Mouse (Mus musculus): ENCODE results near the gene Mlst8. TPM values are rescaled to one million over a fixed set of nuclear protein-coding genes. Genes with fewer than 3 reads are reported as not detected.
A peak's percentile ranks its signal among the peaks of the same experiment; 100 is the strongest.
"Not testable (repeated sequence)": the region's sequence is repeated elsewhere in the genome, so short reads cannot be mapped to it uniquely, and the experiment has no call there.

Mlst8 gene
- polyA plus RNA-seq, 1 experiment from 2014 or later, result 11.8 TPM

DNA sequence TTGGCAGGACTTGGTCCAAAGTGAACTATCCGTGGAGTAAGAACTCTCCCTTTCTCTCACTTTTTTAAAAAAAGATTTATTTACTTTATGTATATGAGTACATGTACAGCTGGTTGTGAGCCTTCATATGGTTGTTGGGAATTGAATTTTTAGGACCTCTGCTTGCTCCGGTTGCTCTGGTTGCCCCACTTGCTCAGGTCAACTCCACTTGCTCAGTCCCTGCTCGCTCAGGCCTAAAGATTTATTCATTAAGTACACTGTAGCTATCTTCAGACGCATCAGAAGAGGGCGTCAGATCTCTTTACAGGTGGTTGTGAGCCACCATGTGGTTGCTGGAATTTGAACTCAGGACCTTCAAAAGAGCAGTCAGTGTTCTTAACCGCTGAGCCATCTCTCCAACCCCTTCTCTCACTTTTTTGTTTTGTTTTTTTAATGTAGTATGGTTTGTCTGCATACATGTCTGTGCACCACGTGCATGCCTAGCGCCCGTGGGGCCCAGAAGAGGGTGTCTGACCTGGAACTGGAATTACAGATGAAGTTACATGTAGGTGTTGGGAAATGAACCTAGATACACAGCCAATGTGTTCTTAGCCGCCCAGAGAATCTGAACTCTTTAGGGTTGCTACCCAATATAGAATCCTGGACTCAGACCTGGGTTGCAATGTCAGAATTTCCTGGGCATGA lies 23.2 kb downstream of the Mlst8 start:
- ATAC-seq (ENCODE audit: low read depth); H3K27me3 ChIP-seq (ENCODE audit: control insufficient read depth, insufficient read depth, low read depth, low read length); H3K9me3 ChIP-seq (replicated peaks; ENCODE audit: control insufficient read depth, low read length); H3K9ac ChIP-seq (ENCODE audit: low read depth, low read length); H3K36me3 ChIP-seq (ENCODE audit: control insufficient read depth, insufficient read depth): not testable (repeated sequence)
- Histone ChIP-seq H3K27ac (ENCODE audit: low read length) (peak overlapping the region; percentile 42), H3K4me3 (ENCODE audit: low read depth, low read length) (peak overlapping the region; percentile 82), H3K4me1 (ENCODE audit: control insufficient read depth, low read depth, low read length) (peaks cover 21% of the 10 kb centered on the region), H3K4me2 (ENCODE audit: low read depth, low read length) (peak overlapping the region; percentile 36)
- 42% methylated on average over 10 of the region's 10 CpGs for WGBS (ENCODE audit: insufficient replicate concordance)

DNA sequence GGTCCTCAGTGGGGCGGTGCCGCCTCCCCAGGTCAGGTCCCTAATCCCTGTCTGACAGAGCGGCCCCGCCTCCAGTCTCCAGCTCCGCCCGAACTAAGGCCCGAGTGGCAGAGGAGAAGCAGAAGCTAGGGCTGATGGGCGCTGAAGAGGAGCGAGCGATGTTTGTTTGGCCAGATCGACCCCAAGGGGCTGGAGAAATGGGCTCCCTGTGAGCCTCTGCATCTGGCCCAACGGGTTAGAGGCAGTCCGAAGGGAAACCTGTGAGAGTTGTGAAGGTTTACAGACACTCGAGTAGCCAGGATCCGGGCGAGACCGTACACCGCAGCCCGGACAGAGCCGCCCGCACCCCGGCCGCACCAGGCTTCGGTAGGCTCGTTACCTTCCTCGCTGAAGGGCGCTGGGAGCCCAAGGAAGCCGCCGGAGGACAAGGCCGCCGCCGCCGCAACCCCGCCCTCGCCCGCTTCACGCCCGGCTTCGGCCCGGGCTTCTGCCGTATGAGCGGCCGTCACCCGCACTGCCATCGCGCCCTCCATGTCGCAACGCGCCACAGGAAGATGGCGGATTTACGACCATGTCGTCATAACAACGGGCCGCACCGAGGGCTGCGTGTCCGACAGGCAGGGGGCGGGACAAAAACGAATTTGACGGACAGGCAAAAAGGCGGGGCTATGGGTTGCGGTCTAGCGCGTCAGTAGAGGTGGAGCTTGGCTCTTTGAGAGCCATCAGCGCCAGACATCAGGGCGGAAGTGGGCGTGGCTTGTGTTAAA lies 23.9 kb downstream of the Mlst8 start:
- Histone ChIP-seq H3K4me3 (ENCODE audit: low read depth, low read length) (peak overlapping the region; percentile 82), H3K27ac (ENCODE audit: low read length) (peak overlapping the region; percentile 99), H3K36me3 (ENCODE audit: control insufficient read depth, insufficient read depth) (peaks cover 5% of the 10 kb centered on the region), H3K4me2 (ENCODE audit: low read depth, low read length) (peak overlapping the region; percentile 86), H3K9ac (ENCODE audit: low read depth, low read length) (peak overlapping the region; percentile 97), H3K4me1 (ENCODE audit: control insufficient read depth, low read depth, low read length) (peaks cover 21% of the 10 kb centered on the region), H3K27me3 (ENCODE audit: control insufficient read depth, insufficient read depth, low read depth, low read length) (no peaks in the 10 kb centered on the region), H3K9me3 (replicated peaks; ENCODE audit: control insufficient read depth, low read length) (no peaks in the 10 kb centered on the region)
- peak; percentile 95 for ATAC-seq (ENCODE audit: low read depth)
- under 1% methylated on average over 67 of the region's 67 CpGs for WGBS (ENCODE audit: insufficient replicate concordance)

DNA sequence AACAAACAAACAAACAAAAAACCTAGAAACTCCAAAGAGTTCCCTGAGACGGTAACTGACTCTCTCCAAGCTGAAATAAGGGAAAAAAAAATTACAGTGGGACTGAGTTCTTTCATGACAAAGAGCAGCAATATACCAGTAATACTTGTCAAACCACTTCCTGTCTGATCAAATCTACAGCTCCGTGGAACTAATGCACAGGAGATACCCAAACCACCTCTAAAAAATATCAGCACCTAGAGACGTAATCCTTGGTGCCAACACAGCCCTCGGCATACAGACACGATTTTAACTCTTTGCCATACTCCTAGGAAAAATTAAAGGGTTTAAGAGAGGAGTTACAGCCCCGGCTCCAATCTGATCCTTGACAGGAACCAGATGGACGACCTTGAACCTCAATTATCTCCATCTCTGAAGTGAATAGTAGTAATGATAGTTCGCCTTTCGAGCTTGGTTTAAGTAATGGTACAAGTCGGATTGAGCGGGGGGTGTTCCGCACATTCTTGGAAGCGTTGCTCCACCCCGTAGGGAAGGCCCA lies 24.6 kb downstream of the Mlst8 start:
- 2% methylated on average over 14 of the region's 14 CpGs for WGBS (ENCODE audit: insufficient replicate concordance)

DNA sequence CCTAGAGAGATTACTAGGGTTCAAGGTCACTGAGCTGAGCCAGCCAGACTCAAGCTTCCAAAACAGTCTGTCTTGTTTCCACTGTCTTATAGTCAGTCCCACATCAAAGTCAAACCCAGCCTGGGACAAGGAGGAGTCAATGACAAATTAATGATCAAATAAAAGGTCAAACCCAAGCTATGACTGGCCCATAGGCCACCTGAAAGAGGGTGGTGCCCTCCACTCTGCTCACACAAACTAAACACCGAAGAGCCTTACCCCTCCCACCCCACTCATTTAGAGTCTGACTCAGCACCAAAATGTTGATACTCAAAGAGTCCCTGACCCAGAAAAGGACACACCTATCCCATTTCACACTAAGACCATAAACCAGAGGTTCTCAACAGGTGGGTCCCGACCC lies 25.5 kb downstream of the Mlst8 start:
- no peak for ATAC-seq (ENCODE audit: low read depth)
- Histone ChIP-seq H3K4me3 (ENCODE audit: low read depth, low read length) (no peak overlapping the region), H3K9me3 (replicated peaks; ENCODE audit: control insufficient read depth, low read length) (no peaks in the 10 kb centered on the region), H3K27ac (ENCODE audit: low read length) (peak overlapping the region; percentile 99), H3K4me2 (ENCODE audit: low read depth, low read length) (peak overlapping the region; percentile 86), H3K9ac (ENCODE audit: low read depth, low read length) (no peak overlapping the region; the same call in 1 of the 2 replicates), H3K36me3 (ENCODE audit: control insufficient read depth, insufficient read depth) (peaks cover 12% of the 10 kb centered on the region), H3K4me1 (ENCODE audit: control insufficient read depth, low read depth, low read length) (peaks cover 21% of the 10 kb centered on the region), H3K27me3 (ENCODE audit: control insufficient read depth, insufficient read depth, low read depth, low read length) (no peaks in the 10 kb centered on the region)
- 44% methylated on average over 2 of the region's 2 CpGs for WGBS (ENCODE audit: insufficient replicate concordance)

More for the DNA sequence above, 24.6 kb downstream of the Mlst8 start:
- Histone ChIP-seq H3K27ac (ENCODE audit: low read length) (peak overlapping the region; percentile 99), H3K4me2 (ENCODE audit: low read depth, low read length) (peak overlapping the region; percentile 86), H3K27me3 (ENCODE audit: control insufficient read depth, insufficient read depth, low read depth, low read length) (no peaks in the 10 kb centered on the region), H3K4me1 (ENCODE audit: control insufficient read depth, low read depth, low read length) (peaks cover 21% of the 10 kb centered on the region), H3K9me3 (replicated peaks; ENCODE audit: control insufficient read depth, low read length) (no peaks in the 10 kb centered on the region), H3K36me3 (ENCODE audit: control insufficient read depth, insufficient read depth) (peaks cover 10% of the 10 kb centered on the region), H3K4me3 (ENCODE audit: low read depth, low read length) (peak overlapping the region; percentile 82), H3K9ac (ENCODE audit: low read depth, low read length) (peak overlapping the region; percentile 97)
- ATAC-seq (ENCODE audit: low read depth), result no peak

DNA sequence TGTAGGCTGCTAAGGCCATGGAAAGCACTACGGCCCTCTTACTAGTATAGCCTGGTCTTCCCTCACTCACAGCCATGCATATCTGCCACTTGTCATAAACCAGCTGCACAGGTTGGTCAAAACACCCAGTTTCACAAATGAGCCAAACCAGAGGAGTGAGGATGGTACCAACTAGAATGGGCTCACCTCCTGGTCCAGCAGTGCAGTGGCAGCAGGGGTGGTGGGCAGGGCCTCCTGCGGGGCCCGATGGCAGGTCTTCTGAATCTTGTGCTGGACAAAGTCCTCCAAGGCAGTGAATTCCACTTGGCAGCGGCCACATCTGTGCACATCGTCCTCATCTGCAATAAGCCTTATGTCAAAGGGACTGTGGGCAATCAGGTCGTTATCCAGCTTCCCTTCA lies 27.7 kb downstream of the Mlst8 start:
- ATAC-seq (ENCODE audit: low read depth), result no peak
- no peak overlapping the region for H3K4me3 ChIP-seq (ENCODE audit: low read depth, low read length)
- no peak overlapping the region for H3K27ac ChIP-seq (ENCODE audit: low read length)
- no peaks in the 10 kb centered on the region for H3K9me3 ChIP-seq (replicated peaks; ENCODE audit: control insufficient read depth, low read length)
- WGBS (ENCODE audit: insufficient replicate concordance), result 83% methylated on average over 6 of the region's 6 CpGs
- no peak overlapping the region for H3K4me2 ChIP-seq (ENCODE audit: low read depth, low read length)
- H3K9ac ChIP-seq (ENCODE audit: low read depth, low read length), result no peak overlapping the region
- H3K4me1 ChIP-seq (ENCODE audit: control insufficient read depth, low read depth, low read length), result peaks cover 21% of the 10 kb centered on the region
- no peaks in the 10 kb centered on the region for H3K27me3 ChIP-seq (ENCODE audit: control insufficient read depth, insufficient read depth, low read depth, low read length)
- peaks cover 16% of the 10 kb centered on the region for H3K36me3 ChIP-seq (ENCODE audit: control insufficient read depth, insufficient read depth)

DNA sequence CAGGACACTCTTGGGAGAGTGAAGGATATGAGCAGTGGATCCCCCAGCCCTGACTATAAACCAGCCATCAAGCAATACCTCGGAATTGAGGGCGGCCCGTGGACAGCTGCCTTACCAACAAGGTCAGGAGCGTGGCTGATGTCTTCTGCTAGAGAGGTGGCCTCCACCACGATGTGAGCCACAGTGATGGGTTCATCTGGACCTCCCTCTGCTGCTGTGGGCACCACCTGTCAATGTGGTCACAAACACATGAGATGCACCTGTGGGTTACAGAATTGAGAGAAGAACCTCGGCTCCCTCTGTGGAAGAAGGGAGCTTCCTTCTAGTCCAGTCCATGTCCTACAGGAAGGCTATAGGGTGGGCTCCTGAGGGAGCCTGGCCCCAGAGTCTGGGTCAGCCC lies 29.4 kb downstream of the Mlst8 start:
- no peak overlapping the region for H3K27ac ChIP-seq (ENCODE audit: low read length)
- H3K4me3 ChIP-seq (ENCODE audit: low read depth, low read length), result no peak overlapping the region
- ATAC-seq (ENCODE audit: low read depth), result no peak
- 79% methylated on average over 6 of the region's 6 CpGs for WGBS (ENCODE audit: insufficient replicate concordance)
- no peak overlapping the region for H3K9ac ChIP-seq (ENCODE audit: low read depth, low read length)
- peaks cover 31% of the 10 kb centered on the region for H3K36me3 ChIP-seq (ENCODE audit: control insufficient read depth, insufficient read depth)
- no peaks in the 10 kb centered on the region for H3K27me3 ChIP-seq (ENCODE audit: control insufficient read depth, insufficient read depth, low read depth, low read length)
- H3K9me3 ChIP-seq (replicated peaks; ENCODE audit: control insufficient read depth, low read length), result no peaks in the 10 kb centered on the region
- H3K4me1 ChIP-seq (ENCODE audit: control insufficient read depth, low read depth, low read length), result peaks cover 16% of the 10 kb centered on the region
- no peak overlapping the region for H3K4me2 ChIP-seq (ENCODE audit: low read depth, low read length)

DNA sequence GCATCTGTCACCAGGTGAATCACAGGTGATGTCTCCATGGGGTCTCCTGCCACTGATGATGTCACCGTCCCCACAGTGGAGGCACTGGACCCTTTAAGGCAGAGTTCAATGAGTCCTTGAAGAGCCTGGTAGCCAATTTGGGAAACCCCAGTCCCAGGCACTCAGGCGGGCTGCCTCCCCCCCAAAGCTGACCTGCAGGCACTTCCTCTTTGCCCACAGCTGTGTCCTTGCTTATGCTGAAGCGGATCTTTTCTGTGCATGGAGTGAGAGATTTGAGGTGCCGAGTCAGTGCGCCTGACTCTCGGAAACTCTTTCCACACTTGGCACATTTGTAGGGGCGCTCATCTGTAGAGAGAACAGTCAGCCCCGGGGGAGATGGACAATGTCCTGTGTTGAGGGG lies 32.3 kb downstream of the Mlst8 start:
- Histone ChIP-seq H3K27ac (ENCODE audit: low read length) (no peak overlapping the region), H3K36me3 (ENCODE audit: control insufficient read depth, insufficient read depth) (peaks cover 41% of the 10 kb centered on the region), H3K9ac (ENCODE audit: low read depth, low read length) (no peak overlapping the region), H3K9me3 (replicated peaks; ENCODE audit: control insufficient read depth, low read length) (no peaks in the 10 kb centered on the region), H3K4me2 (ENCODE audit: low read depth, low read length) (no peak overlapping the region), H3K4me1 (ENCODE audit: control insufficient read depth, low read depth, low read length) (no peaks in the 10 kb centered on the region), H3K4me3 (ENCODE audit: low read depth, low read length) (no peak overlapping the region), H3K27me3 (ENCODE audit: control insufficient read depth, insufficient read depth, low read depth, low read length) (no peaks in the 10 kb centered on the region)
- WGBS (ENCODE audit: insufficient replicate concordance), result 87% methylated on average over 8 of the region's 8 CpGs
- ATAC-seq (ENCODE audit: low read depth), result no peak

DNA sequence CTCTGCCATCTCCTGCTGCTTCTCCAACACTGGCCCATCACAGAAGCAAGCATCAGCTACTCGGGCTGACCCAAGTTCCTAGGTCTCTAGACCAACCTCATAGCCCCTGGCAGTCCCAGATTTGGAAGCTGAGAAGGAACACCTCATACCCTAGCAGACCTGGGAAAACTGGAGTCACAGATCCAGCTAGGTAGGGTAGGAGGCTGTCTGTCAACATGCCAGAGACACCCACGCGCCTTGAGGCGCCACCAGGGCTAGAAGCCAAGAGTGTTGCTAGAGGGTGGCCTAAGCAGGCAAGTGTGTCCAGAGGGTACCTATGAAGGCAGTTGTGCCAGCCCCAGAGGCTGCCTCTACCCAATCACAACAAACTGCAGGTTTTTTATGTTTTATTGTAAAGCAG lies 35.5 kb downstream of the Mlst8 start:
- no peak overlapping the region for H3K9ac ChIP-seq (ENCODE audit: low read depth, low read length)
- H3K36me3 ChIP-seq (ENCODE audit: control insufficient read depth, insufficient read depth), result peaks cover 46% of the 10 kb centered on the region
- no peak overlapping the region for H3K4me3 ChIP-seq (ENCODE audit: low read depth, low read length)
- no peaks in the 10 kb centered on the region for H3K9me3 ChIP-seq (replicated peaks; ENCODE audit: control insufficient read depth, low read length)
- no peaks in the 10 kb centered on the region for H3K27me3 ChIP-seq (ENCODE audit: control insufficient read depth, insufficient read depth, low read depth, low read length)
- H3K27ac ChIP-seq (ENCODE audit: low read length), result no peak overlapping the region
- WGBS (ENCODE audit: insufficient replicate concordance), result 82% methylated on average over 4 of the region's 4 CpGs
- H3K4me2 ChIP-seq (ENCODE audit: low read depth, low read length), result no peak overlapping the region
- H3K4me1 ChIP-seq (ENCODE audit: control insufficient read depth, low read depth, low read length), result no peaks in the 10 kb centered on the region
- ATAC-seq (ENCODE audit: low read depth), result no peak

DNA sequence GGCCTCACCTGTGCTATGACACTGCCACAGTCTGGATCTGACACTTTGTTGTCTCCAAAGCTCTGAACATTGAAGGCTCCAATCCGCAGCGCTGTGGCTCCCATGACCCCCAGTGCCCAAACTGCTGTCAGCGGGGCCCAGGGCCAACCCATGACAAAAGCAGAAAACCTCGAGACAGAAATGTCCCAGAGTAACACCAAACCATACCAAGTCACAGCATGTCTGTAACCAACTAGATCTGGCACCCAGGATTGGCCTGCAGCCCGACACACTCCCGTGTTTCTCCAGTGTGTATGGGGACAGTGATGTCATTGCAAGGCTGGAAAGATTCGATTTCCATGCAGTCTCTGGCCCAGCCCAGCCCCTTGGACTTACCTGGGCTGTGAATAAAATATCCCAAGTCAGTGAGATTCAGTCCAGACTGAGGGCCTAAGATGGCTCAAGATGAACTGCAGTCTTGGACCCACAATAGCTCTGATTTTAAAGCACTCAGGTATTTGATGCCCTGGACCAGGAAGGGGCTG lies 36.2 kb downstream of the Mlst8 start, which contains the start of gene Dnase1l2:
TSS of gene Dnase1l2 (minus strand) at position 474 of the 524 bp plus-strand sequence.
- no peak within 1 kb of the TSS for H3K9ac ChIP-seq (ENCODE audit: low read depth, low read length)
- H3K27me3 ChIP-seq (ENCODE audit: control insufficient read depth, insufficient read depth, low read depth, low read length), result no peaks in the 10 kb centered on the region
- H3K4me1 ChIP-seq (ENCODE audit: control insufficient read depth, low read depth, low read length), result no peaks in the 10 kb centered on the region
- WGBS (ENCODE audit: insufficient replicate concordance), result 70% methylated on average over 7 of the region's 7 CpGs
- H3K27ac ChIP-seq (ENCODE audit: low read length), result no peak within 1 kb of the TSS
- no peak for ATAC-seq (ENCODE audit: low read depth)
- no peak within 1 kb of the TSS for H3K4me3 ChIP-seq (ENCODE audit: low read depth, low read length)
- H3K36me3 ChIP-seq (ENCODE audit: control insufficient read depth, insufficient read depth), result peaks cover 46% of the 10 kb centered on the region
- no peaks in the 10 kb centered on the region for H3K9me3 ChIP-seq (replicated peaks; ENCODE audit: control insufficient read depth, low read length)
- H3K4me2 ChIP-seq (ENCODE audit: low read depth, low read length), result no peak within 1 kb of the TSS

Data from liver, embryonic 16.5 days (tissue).